Mouse (Mus musculus): Measurements from ENCODE around the gene Rpl10a. TPM values are rescaled to one million over a fixed set of nuclear protein-coding genes. Genes with fewer than 3 reads are reported as not detected.

The Rpl10a gene
- polyA plus RNA-seq, 1 experiment from 2014 or later = 852 TPM

- ATAC-seq (ENCODE audit: low read depth) = peak; percentile 35; the same call in 1 of the 2 replicates
- Histone ChIP-seq H3K4me3 (ENCODE audit: low read depth, low read length) (no peak overlapping the region), H3K36me3 (ENCODE audit: control insufficient read depth, insufficient read depth, low read length) (no peaks in the 10 kb centered on the region), H3K9ac (ENCODE audit: low read depth, low read length) (no peak overlapping the region), H3K27me3 (replicated peaks; ENCODE audit: control insufficient read depth, insufficient read depth, low read length) (peaks cover 13% of the 10 kb centered on the region), H3K4me2 (ENCODE audit: low read depth, low read length) (no peak overlapping the region), H3K9me3 (ENCODE audit: control insufficient read depth, low read length) (no peaks in the 10 kb centered on the region), H3K4me1 (ENCODE audit: control insufficient read depth, insufficient read depth, low read length) (no peaks in the 10 kb centered on the region), H3K27ac (replicated peaks; ENCODE audit: low read depth, low read length) (no peak overlapping the region)
- DNase-seq (ENCODE audit: low spot score) = no peak
- 15% methylated on average over 16 of the region's 17 CpGs for WGBS
Observed at GRCm38 (mm10) chr17:28375592-28376061, 47.4 kb downstream of the Rpl10a start.

- no peak overlapping the region for H3K4me3 ChIP-seq (ENCODE audit: low read depth, low read length)
- no peaks in the 10 kb centered on the region for H3K4me1 ChIP-seq (ENCODE audit: control insufficient read depth, insufficient read depth, low read length)
- no peak overlapping the region for H3K27ac ChIP-seq (replicated peaks; ENCODE audit: low read depth, low read length)
- H3K36me3 ChIP-seq (ENCODE audit: control insufficient read depth, insufficient read depth, low read length) = no peaks in the 10 kb centered on the region
- WGBS = 0% methylated on average over 5 of the region's 6 CpGs
- no peaks in the 10 kb centered on the region for H3K9me3 ChIP-seq (ENCODE audit: control insufficient read depth, low read length)
- ATAC-seq (ENCODE audit: low read depth) (no peak), DNase-seq (ENCODE audit: low spot score) (no peak)
- H3K27me3 ChIP-seq (replicated peaks; ENCODE audit: control insufficient read depth, insufficient read depth, low read length) = peaks cover 5% of the 10 kb centered on the region
- H3K4me2 ChIP-seq (ENCODE audit: low read depth, low read length) = no peak overlapping the region
- no peak overlapping the region for H3K9ac ChIP-seq (ENCODE audit: low read depth, low read length)
Observed at GRCm38 (mm10) chr17:28380255-28380654, 52.0 kb downstream of the Rpl10a start.

Other genes starting within 250 kb of the Rpl10a start
- 1.4 and 2.4 TPM in 2 replicates for gene Tcp11, start 247.8 kb upstream of the Rpl10a start, polyA plus RNA-seq (2014; fragmentation: Nextera tagmentation; extraction: Ambion mirVana)
- gene Scube3, start 186.3 kb upstream of the Rpl10a start, polyA plus RNA-seq (2014; fragmentation: Nextera tagmentation; extraction: Ambion mirVana) = 8.1 and 8.8 TPM in 2 replicates
- gene Zfp523, start 151.3 kb upstream of the Rpl10a start, polyA plus RNA-seq (2014; fragmentation: Nextera tagmentation; extraction: Ambion mirVana) = 30.6 and 35.7 TPM in 2 replicates
- gene Def6, start 120.7 kb upstream of the Rpl10a start, polyA plus RNA-seq (2014; fragmentation: Nextera tagmentation; extraction: Ambion mirVana) = 8.9 and 9.4 TPM in 2 replicates
- 2.9 and 3.0 TPM in 2 replicates for gene Ppard, start 95.8 kb upstream of the Rpl10a start, polyA plus RNA-seq (2014; fragmentation: Nextera tagmentation; extraction: Ambion mirVana)
- gene Fance, start 15.0 kb upstream of the Rpl10a start, polyA plus RNA-seq (2014; fragmentation: Nextera tagmentation; extraction: Ambion mirVana) = 26.1 and 30.6 TPM in 2 replicates
- 11.3 and 12.0 TPM in 2 replicates for gene Tead3, start 22.3 kb downstream of the Rpl10a start, polyA plus RNA-seq (2014; fragmentation: Nextera tagmentation; extraction: Ambion mirVana)
- gene Tulp1, start 36.8 kb downstream of the Rpl10a start, polyA plus RNA-seq (2014; fragmentation: Nextera tagmentation; extraction: Ambion mirVana) = 3.9 and 6.0 TPM in 2 replicates
- gene Fkbp5, start 189.1 kb downstream of the Rpl10a start, polyA plus RNA-seq (2014; fragmentation: Nextera tagmentation; extraction: Ambion mirVana) = 8.4 and 11.7 TPM in 2 replicates
- not detected in 2 replicates for gene Armc12, start 202.3 kb downstream of the Rpl10a start, polyA plus RNA-seq (2014; fragmentation: Nextera tagmentation; extraction: Ambion mirVana)
- gene Clpsl2, start 220.9 kb downstream of the Rpl10a start, polyA plus RNA-seq (2014; fragmentation: Nextera tagmentation; extraction: Ambion mirVana) = not detected in 2 replicates
- gene Clps, start 232.3 kb downstream of the Rpl10a start, polyA plus RNA-seq (2014; fragmentation: Nextera tagmentation; extraction: Ambion mirVana) = not detected in 2 replicates
- gene Lhfpl5, start 247.2 kb downstream of the Rpl10a start, polyA plus RNA-seq (2014; fragmentation: Nextera tagmentation; extraction: Ambion mirVana) = 0.31 and 0.70 TPM in 2 replicates